Mouse (Mus musculus) retina, postnatal 1 day (tissue): Measurements from ENCODE around the gene Ap2m1.

ENCODE experiments used
- DNase-seq: peaks from one replicate; pipeline ENCODE4 v3.0.0-alpha.2; 2012

The Ap2m1 gene

DNA sequence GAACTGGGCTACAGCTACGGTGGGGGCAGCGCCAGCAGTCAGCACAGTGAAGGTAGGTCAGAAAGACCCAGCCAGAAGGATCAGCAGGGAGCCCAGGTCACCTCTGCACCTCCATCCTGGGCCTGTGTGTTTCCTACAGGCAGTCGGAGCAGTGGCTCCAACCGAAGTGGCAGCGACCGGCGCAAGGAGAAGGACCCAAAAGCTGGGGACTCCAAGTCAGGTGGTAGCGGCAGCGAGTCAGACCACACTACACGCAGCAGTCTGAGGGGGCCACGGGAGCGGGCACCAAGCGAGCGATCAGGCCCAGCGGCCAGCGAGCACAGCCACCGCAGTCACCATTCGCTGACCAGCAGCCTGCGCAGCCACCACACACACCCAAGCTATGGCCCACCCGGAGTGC lies 4.3 kb upstream of the Ap2m1 start:
- no peak for DNase-seq

GRCm38 (mm10) chr16:20534617-20535295 lies 522 bp upstream of the Ap2m1 start:
- DNase-seq: no peak

DNA sequence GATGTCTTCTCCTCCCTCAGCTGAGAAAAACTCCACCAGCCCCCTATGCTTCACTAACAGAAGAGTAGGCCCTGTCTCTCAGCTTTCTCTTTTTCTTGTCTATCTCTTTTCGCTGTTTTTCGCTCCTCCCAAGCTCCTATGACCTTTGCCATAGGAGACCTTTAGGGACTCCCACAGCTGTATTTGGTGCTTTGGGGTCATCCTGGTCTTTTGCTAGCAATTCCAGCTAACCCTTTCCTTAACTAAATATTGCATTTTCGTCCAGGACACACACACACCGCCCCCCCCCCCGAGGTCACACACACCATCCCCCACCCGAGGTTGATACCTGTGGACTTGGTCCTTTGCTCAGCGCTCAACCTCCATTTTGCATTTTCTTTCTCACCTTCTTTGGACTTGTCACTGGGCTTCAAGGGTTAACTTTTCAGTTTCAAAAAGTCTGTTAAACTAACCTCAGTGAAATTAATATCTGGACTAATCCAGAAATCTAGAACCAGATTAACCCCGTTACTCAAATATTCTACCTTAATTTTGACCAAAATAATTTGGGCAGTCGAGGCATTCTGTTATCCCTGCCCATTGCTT lies 895 bp downstream of the Ap2m1 start:
- no peak for DNase-seq

- DNase-seq: no peak
Observed at GRCm38 (mm10) chr16:20537071-20537471, 1.8 kb downstream of the Ap2m1 start.

GRCm38 (mm10) chr16:20537601-20538320 lies 2.5 kb downstream of the Ap2m1 start:
- DNase-seq: peak; percentile 62

DNA sequence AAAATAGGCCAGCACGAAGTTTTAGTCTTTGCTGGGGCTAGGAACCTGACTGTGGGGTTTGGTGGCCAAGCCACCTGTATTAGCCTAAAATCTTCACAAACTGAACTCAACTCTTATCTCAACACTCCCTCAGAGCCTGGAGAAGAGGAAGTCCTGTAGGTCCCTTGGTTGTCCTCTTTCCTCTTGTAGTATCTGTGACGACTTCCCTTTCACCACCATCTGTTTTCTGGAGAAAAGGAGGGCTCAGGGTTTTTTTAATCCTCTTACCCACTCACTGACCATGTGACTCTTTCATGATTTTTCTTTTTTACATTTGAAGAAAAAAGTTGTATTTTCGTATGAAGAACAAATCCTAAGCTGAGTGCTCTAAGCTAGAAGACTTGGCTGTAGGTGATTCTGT lies 4.4 kb downstream of the Ap2m1 start:
- DNase-seq: no peak

DNA sequence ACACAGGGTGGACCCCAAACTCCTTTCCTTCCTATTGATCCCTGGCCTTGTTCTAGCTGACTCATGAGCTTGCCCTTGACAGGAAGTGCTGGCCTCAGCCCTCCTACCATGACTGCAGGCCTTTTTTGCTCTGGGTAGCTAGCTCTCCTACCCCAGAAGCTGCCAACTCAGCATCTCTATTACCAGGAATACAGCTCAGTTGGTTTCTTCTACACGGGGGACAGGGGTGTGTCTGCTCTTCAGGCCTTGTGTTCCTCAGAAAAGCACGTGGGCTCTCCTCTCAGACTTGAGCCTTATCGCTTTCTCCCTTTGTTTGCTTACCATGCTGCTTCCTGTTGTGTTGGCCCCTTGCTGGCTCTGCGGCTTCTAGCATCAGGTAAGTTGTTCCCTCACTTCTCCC lies 5.2 kb downstream of the Ap2m1 start:
- no peak for DNase-seq

GRCm38 (mm10) chr16:20545696-20546095 lies 10.4 kb downstream of the Ap2m1 start:
- no peak for DNase-seq

GRCm38 (mm10) chr16:20547423-20547822 lies 12.1 kb downstream of the Ap2m1 start:
- no peak for DNase-seq

GRCm38 (mm10) chr16:20548096-20548948 lies 13.0 kb downstream of the Ap2m1 start, which contains the start of gene Abcf3:
TSS of gene Abcf3 (plus strand) at chr16:20548577.
- DNase-seq: peak; percentile 100

DNA sequence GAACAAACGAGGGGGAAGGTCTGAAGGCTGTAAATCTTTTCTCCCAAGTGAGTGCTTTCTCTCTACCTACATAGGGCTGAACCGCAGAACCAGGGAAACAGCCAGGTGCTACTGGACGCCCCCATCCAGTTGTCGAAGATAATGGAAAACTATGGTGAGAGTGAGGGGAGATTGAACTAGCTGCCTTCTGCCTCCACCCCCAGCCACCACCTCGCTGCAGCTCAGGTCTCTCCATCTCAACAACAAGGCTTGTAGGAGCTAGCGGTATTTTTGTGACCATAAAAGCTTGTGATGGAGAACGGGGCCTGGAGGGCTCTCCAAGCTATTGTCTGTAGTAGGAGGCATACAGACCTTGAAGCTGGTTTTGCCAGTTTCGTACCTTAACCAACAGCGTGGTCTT lies 13.9 kb downstream of the Ap2m1 start:
- DNase-seq: no peak

DNA sequence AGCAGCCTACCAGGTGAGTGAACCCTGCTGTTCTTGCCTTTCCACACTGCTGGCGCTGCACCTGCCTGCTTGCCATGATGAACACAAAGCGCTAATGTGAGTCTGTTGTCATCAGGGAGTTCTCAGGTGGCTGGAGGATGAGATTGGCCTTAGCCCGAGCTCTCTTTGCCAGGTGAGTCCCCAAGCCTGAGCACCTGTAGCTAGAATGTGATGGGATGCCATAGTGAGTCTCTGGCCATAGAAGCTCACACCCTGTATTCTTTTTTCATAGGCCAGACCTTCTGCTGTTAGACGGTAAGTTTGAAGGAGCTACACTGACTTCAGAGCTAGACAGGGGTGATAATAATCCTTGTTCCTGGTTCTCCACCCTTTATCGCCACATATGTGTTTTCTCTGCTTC lies 16.4 kb downstream of the Ap2m1 start:
- no peak for DNase-seq

DNA sequence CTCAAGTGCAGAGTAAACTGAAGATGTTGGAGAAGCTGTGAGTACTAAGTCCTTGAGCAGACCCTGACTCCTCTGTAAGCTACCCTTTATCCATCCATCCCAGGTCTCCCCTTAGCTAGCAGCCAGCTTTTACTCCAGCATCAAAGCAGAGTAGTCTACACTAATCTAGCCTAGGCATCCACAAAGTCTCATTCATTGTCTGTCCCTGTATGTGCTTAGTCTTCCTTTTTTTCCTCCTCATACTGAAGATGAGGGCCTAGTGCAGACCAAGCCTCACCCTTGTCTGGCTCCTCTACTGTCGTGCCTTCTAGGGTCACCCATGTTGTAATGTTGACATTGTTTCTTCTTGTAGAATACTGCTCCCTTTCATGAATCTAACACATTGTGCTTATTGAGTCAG lies 17.3 kb downstream of the Ap2m1 start:
- no peak for DNase-seq

DNA sequence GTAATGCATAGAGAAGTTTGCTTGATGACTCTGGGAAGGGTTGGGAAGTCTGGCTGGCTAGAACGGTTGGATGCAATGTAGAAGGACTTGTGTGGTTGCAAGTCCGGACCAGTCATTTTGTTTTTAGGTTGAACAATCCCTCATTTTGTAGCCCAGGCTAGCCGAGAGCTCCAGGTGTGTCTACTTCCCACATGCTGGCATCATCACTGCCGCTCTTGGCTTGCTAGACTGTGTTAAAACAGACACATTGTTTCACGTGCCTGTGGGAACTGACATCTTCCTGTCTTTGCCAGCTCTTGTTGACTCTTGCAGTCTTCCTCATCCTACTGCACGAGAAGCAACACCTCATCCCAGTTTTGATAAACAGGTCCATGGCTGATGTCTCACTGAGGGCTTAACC lies 19.7 kb downstream of the Ap2m1 start:
- no peak for DNase-seq

GRCm38 (mm10) chr16:20557381-20557780 lies 22.1 kb downstream of the Ap2m1 start:
- DNase-seq: no peak

GRCm38 (mm10) chr16:20565075-20565474 lies 29.8 kb downstream of the Ap2m1 start:
- no peak for DNase-seq

DNA sequence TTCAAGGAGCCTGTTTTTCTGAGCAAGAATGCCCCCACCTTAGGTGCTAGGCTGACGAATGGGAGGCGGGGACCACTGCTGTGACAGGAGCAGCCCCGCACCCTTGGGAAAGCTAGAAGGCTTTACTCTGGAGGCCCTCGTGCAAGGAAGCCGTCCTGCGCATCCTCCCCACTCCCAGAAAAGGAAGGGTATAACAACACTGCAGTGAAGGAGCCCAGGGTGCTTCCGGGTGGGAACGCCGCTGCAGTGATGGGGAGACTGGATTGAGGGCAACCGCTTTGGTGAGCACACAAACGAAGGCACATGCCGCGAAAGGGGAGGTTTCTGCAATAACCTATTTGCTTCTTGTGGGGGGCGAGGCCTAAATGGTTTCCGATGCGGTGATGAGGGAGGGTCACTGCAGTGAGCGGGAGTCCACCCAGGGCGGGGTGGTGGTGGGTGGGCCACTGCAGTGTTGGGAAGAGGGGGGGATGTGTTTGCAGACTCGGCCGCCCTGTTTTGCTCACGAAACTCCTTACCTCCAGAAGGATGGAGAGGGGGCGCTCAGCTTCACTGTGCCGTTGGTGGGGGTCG lies 54.2 kb downstream of the Ap2m1 start, which contains the start of gene Vwa5b2:
TSS of gene Vwa5b2 (plus strand) at position 106 of the 573 bp plus-strand sequence.
- DNase-seq: peak; percentile 59

DNA sequence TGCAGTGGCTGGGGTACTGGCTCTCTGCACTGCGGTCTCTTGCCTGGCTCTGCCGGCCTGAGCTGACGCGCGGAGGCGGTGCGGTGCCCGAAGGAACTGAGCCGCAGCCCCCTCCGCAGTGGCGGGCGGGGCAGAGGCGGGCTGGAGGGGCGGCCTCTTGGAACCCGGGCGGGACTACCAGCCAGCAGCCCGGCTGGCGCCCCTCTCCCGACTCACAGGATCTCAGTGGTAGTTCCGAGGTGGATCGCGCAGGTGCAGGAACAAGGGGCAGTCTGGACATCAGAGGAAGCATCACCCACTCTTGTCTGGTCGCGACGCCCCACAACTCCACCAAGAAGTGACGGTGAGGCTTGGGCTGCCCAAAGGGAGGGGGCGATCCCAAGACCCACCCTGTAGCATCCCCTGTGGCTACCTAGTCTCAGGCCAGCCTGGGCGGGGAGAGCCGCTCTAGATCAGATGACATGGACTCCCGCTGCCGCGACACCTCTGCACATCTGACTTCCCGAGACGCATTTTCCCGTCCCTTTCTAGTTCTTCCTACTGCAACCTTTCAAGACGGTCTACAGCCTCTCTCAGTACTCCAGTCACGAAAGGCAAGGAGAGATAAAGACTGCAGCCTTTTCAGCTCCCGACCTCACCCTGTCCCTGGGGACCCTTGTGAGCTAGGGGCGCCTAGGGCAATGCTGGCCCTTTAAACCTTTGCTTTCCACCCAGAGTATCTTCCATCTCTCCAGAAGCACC lies 54.8 kb downstream of the Ap2m1 start:
- peak; percentile 69 for DNase-seq

DNA sequence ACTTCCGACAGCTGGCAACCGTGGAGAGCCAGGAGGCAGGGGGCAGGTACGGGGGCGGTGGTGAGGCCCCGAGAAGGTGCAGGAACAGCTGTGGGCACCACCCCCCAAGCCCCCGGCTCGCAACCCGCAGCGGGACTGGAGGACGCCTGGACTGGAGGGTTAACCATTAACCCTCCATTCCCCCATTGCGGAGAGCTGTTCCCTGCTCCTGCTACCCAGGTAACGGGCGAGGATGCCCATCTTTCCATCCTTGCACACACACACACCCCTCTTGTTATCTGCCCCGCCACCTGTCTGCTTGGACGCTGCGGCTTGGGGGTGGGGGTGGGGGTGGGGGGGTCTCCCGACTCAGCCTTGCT lies 55.4 kb downstream of the Ap2m1 start:
- no peak for DNase-seq

GRCm38 (mm10) chr16:20591076-20591705 lies 55.9 kb downstream of the Ap2m1 start:
- DNase-seq: peak; percentile 25
